Mouse (Mus musculus) CH12F3 (cell line): ENCODE results near the gene Dnajc3.

ENCODE experiments used
- in situ Hi-C: fragments of 300-500 bp; cut with MboI; formaldehyde crosslinking; loops from 2 replicates; pipeline ENCODE4 v1.14.3; 2020; ENCODE audit warnings: low sequenced_read_pairs

Gene Dnajc3

GRCm38 (mm10) chr14:119027675-119028253 lies 90.0 kb downstream of the Dnajc3 start:
- in situ Hi-C loops = no loop called here
